Mouse (Mus musculus) stomach, embryonic 16.5 days (tissue): Measurements from ENCODE around the gene Sv2c. TPM values are rescaled to one million over a fixed set of nuclear protein-coding genes. Genes with fewer than 3 reads are reported as not detected.
"Not testable (repeated sequence)": the region's sequence is repeated elsewhere in the genome, so short reads cannot be mapped to it uniquely, and the experiment has no call there.

ENCODE experiments used
- ATAC-seq: fragments of 200-750 bp; cut with Nextera tagmentation; 2 replicates; pipeline ENCODE4 v1.8.0; 2017; ENCODE audit warnings: moderate number of reproducible peaks, moderate TSS enrichment; ENCODE audit not compliant: insufficient read depth, low FRiP score
- H3K27ac ChIP-seq: fragments of 300-500 bp; sonication (generic); 2 replicates; pipeline ENCODE4 v1.5.1; 2014; ENCODE audit warnings: low read length
- H3K27me3 ChIP-seq: fragments of 300-500 bp; sonication (generic); 2 replicates; pipeline ENCODE4 v1.6.1; 2014; ENCODE audit warnings: low read length, control low read depth, mixed read lengths; ENCODE audit not compliant: control insufficient read depth, insufficient read depth
- H3K36me3 ChIP-seq: fragments of 300-500 bp; sonication (generic); 2 replicates; pipeline ENCODE4 v1.6.1; 2014; ENCODE audit warnings: low read length; ENCODE audit not compliant: control insufficient read depth, insufficient read depth
- H3K4me1 ChIP-seq: fragments of 300-500 bp; sonication (generic); 2 replicates; pipeline ENCODE4 v1.6.1; 2014; ENCODE audit warnings: low read length, control low read depth, mixed read lengths; ENCODE audit not compliant: control insufficient read depth, insufficient read depth
- H3K4me2 ChIP-seq: fragments of 300-500 bp; sonication (generic); 2 replicates; pipeline ENCODE4 v1.6.1; 2014; ENCODE audit warnings: low read depth, low read length, mixed read lengths
- H3K4me3 ChIP-seq: fragments of 300-500 bp; sonication (generic); replicated peaks from 2 replicates; pipeline ENCODE4 v1.5.1; 2014; ENCODE audit warnings: mild to moderate bottlenecking, low read length
- H3K9ac ChIP-seq: fragments of 300-500 bp; sonication (generic); 2 replicates; pipeline ENCODE4 v1.6.1; 2014; ENCODE audit warnings: low read length
- H3K9me3 ChIP-seq: fragments of 300-500 bp; sonication (generic); replicated peaks from 2 replicates; pipeline ENCODE4 v1.6.1; 2016; ENCODE audit warnings: low read length, control low read depth; ENCODE audit not compliant: control insufficient read depth
- WGBS: fragments of 180-500 bp; shearing (Covaris S2); extraction: QIAGEN DNeasy Blood & Tissue Kit; methylation state at CpG from one replicate; pipeline ENCODE4 v1.1.7; 2014; 5-methylcytosine and 5-hydroxymethylcytosine counted together
- polyA plus RNA-seq: library from polyadenylated mRNA; unstranded; fragments of >200 nt; fragmentation: Nextera tagmentation; extraction: Ambion mirVana; gene quantifications from 2 replicates; pipeline ENCODE4 v1.2.1, GENCODE M21; 2015

The Sv2c gene
- polyA plus RNA-seq, 1 experiment from 2014 or later, result 2.3 TPM

DNA sequence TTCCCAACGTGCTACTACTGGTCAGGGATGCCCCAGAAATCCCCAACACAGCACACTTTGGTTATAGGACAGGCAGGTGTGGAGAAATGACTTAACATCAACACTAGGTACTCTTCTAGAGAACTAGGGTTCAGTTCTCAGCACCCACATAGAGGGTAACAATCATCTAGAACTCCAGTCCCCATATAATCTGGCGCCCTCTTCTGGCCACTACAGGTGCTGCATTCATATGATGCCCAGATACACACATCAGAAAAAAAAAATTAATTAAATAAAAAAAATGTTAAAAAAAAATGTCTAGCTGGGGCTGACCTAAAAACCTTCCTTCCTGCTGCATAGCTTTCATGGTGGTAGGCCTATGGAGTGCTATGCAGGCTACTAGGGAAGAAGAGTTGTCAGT lies 135.1 kb downstream of the Sv2c start:
- Histone ChIP-seq H3K4me2 (no peak overlapping the region), H3K27me3 (no peaks in the 10 kb centered on the region), H3K9ac (no peak overlapping the region), H3K27ac (no peak overlapping the region), H3K4me3 (no peak overlapping the region), H3K9me3 (no peaks in the 10 kb centered on the region), H3K36me3 (no peaks in the 10 kb centered on the region), H3K4me1 (no peaks in the 10 kb centered on the region)
- WGBS, result 48% methylated on average over 2 of the region's 2 CpGs
- no peak for ATAC-seq

DNA sequence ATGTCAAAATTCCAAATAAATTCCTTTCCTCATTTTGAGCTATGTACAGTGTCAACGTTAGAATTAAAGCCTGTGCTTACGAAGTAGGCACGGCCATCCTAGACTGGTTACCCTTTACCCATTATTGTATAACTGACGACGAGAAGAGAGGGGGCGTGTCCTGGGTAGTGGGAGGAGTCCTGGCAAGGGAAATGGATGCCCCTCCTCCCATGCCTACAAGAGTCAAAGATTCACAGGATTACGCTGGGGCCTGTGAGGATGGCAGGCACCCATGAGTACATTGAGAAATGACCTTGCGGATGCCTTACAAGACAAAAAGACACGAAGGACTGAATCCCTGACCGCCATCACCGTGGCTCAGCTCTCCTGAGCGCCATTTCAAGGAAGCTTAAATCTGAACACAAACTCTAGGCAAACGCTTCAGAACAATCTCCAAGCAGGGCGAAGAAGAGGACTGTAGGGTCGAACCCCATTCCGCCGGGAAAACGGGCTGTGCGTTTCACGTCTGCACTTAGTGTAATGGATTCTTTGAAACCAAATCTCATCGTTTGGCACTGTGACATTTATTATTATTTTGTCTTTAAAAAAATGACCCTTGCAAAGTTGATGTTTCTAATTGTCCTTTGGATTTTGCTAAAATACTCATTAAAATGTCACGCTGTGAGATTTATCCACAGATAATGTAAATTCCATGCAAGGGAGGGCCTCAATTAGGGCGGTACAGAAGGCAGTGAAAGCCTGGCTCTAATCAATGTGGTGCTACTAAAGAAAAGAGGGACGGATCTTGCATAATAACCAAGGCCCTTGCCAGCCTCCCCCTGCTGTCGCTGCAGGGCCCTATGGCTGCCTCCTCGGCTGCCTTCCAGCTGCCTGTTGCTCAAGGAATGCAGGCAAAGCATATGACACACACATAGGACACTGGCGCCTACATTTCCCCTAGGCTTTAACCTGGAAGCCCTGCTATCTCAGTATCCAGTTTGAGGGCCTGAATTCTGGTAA lies 137.4 kb downstream of the Sv2c start:
- ATAC-seq, result no peak
- Histone ChIP-seq H3K36me3 (no peaks in the 10 kb centered on the region), H3K27me3 (no peaks in the 10 kb centered on the region), H3K9me3 (no peaks in the 10 kb centered on the region), H3K4me3 (no peak overlapping the region), H3K27ac (no peak overlapping the region), H3K4me1 (no peaks in the 10 kb centered on the region), H3K9ac (no peak overlapping the region), H3K4me2 (no peak overlapping the region)
- 72% methylated on average over 27 of the region's 27 CpGs for WGBS

DNA sequence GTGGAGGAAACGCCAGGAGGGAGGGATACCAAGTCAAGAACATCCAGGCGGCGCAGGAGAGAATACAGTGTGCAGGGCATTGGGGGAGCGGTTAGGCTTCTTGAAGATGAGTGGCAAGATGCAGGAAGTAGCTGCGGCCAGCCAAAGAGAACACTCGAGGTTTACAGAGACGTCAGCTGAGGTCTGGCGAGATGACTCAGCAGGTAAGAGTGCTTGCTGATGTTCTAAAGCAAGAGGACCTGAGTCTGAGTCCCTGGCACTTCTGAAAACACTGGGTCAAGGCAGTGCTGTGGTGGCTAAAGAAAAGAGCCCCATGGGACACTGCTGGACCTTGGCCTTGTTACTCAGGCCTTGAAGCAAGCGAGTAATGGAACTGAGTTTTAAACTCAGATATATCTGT lies 144.2 kb downstream of the Sv2c start:
- Histone ChIP-seq H3K4me2 (no peak overlapping the region), H3K4me3 (no peak overlapping the region), H3K9me3 (no peaks in the 10 kb centered on the region), H3K27me3 (no peaks in the 10 kb centered on the region), H3K27ac (no peak overlapping the region), H3K9ac (no peak overlapping the region), H3K4me1 (peaks cover 4% of the 10 kb centered on the region; the same call in 1 of the 2 replicates), H3K36me3 (no peaks in the 10 kb centered on the region)
- ATAC-seq, result no peak
- 68% methylated on average over 9 of the region's 9 CpGs for WGBS

- Histone ChIP-seq H3K36me3 (no peaks in the 10 kb centered on the region), H3K27ac (no peak overlapping the region), H3K27me3 (no peaks in the 10 kb centered on the region), H3K9me3 (no peaks in the 10 kb centered on the region), H3K4me2 (no peak overlapping the region), H3K4me3 (no peak overlapping the region), H3K9ac (no peak overlapping the region), H3K4me1 (peaks cover 4% of the 10 kb centered on the region; the same call in 1 of the 2 replicates)
- WGBS, result 75% methylated on average over 5 of the region's 5 CpGs
- no peak for ATAC-seq
Measured at GRCm38 (mm10) chr13:95987147-95987546, 145.2 kb downstream of the Sv2c start.

GRCm38 (mm10) chr13:95986375-95986774 lies 146.0 kb downstream of the Sv2c start:
- H3K9me3 ChIP-seq, result no peaks in the 10 kb centered on the region
- no peak for ATAC-seq
- no peak overlapping the region for H3K27ac ChIP-seq
- H3K36me3 ChIP-seq, result no peaks in the 10 kb centered on the region
- 73% methylated on average over 13 of the region's 13 CpGs for WGBS
- peaks cover 4% of the 10 kb centered on the region; the same call in 1 of the 2 replicates for H3K4me1 ChIP-seq
- no peak overlapping the region for H3K9ac ChIP-seq
- no peak overlapping the region for H3K4me2 ChIP-seq
- no peaks in the 10 kb centered on the region for H3K27me3 ChIP-seq
- H3K4me3 ChIP-seq, result no peak overlapping the region

GRCm38 (mm10) chr13:95975225-95975624 lies 157.2 kb downstream of the Sv2c start:
- Histone ChIP-seq H3K9me3 (no peaks in the 10 kb centered on the region), H3K27ac (no peak overlapping the region), H3K4me2 (no peak overlapping the region), H3K27me3 (no peaks in the 10 kb centered on the region), H3K4me1 (no peaks in the 10 kb centered on the region), H3K4me3 (no peak overlapping the region), H3K9ac (no peak overlapping the region), H3K36me3 (no peaks in the 10 kb centered on the region)
- no peak for ATAC-seq
- WGBS, result 76% methylated on average over 10 of the region's 10 CpGs

- Histone ChIP-seq H3K9ac (no peak overlapping the region), H3K27ac (no peak overlapping the region), H3K4me1 (no peaks in the 10 kb centered on the region), H3K27me3 (no peaks in the 10 kb centered on the region), H3K36me3 (no peaks in the 10 kb centered on the region), H3K9me3 (no peaks in the 10 kb centered on the region), H3K4me3 (no peak overlapping the region), H3K4me2 (no peak overlapping the region)
- no peak for ATAC-seq
- 86% methylated on average over 11 of the region's 11 CpGs for WGBS
Measured at GRCm38 (mm10) chr13:95974106-95974505, 158.3 kb downstream of the Sv2c start.

DNA sequence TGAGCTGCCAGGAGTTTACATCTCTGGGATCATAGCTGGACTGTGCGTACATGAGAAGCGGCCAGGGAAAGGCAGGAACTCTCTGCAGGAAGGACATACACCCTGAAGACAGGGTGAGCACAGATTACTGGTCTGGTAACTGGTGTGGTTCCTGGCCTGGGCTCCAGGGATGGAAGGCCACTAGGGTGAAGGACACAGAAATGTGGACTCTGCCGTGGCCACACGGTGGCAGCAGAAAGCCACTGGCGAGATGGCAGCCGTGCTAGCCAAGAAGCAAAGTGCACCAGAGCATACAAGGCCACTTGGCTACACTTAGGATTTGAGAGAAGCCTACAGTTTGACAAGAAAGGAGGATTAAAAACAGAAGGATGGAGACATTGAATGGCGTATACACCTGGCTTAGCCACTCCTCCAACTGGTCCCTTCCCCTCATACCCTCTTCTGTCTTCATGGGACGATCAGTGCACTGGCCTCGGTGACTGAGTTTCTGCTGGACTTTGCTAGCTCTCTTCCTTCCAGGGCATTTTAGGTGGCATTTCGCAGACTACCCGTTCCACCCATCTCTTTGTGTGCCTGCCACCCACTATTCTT lies 158.9 kb downstream of the Sv2c start:
- Histone ChIP-seq H3K4me1 (no peaks in the 10 kb centered on the region), H3K27me3 (no peaks in the 10 kb centered on the region), H3K4me2 (no peak overlapping the region), H3K9me3 (no peaks in the 10 kb centered on the region), H3K9ac (no peak overlapping the region), H3K27ac (no peak overlapping the region), H3K4me3 (no peak overlapping the region), H3K36me3 (no peaks in the 10 kb centered on the region)
- no peak for ATAC-seq
- WGBS, result 50% methylated on average over 11 of the region's 11 CpGs

GRCm38 (mm10) chr13:95968031-95968430 lies 164.3 kb downstream of the Sv2c start:
- H3K9ac ChIP-seq, ATAC-seq, H3K4me1 ChIP-seq, H3K9me3 ChIP-seq, H3K4me2 ChIP-seq, H3K36me3 ChIP-seq, H3K27ac ChIP-seq, H3K4me3 ChIP-seq, H3K27me3 ChIP-seq: not testable (repeated sequence)
- WGBS, result 81% methylated on average over 2 of the region's 2 CpGs
